Mouse (Mus musculus): ENCODE results near the gene Dnajc17. TPM values are rescaled to one million over a fixed set of nuclear protein-coding genes. Genes with fewer than 3 reads are reported as not detected.

Dnajc17 gene
- total RNA-seq, 2 experiments from 2014 or later: 16.9 to 18.8 TPM

DNA sequence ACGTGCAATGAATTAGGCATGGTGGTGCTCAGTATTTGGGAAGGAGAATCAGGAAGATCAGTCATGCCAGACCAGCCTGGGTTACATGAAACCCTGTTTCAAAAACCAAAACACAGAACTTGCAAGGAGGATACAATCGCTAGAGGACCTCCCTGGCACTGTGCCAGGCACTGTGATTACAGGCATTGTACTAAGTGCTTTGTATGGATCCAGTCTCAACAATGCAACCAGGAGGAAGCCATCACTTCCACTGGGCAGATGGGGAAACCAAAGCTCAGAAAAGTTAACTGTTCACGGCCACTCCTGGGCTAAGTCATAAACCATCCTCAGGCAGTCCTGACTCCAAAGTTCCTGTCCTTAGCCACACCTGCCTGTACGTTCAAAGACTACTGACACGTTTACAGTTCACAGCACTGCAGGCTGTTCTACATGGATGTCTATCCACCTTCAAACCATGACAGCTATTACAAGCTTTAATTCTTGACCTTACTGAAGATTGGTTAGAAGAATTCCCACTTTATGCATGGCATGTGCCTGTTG, 5.6 kb downstream of the Dnajc17 start:
- no peak for DNase-seq (ENCODE audit: low spot score in 2 of 2)

DNA sequence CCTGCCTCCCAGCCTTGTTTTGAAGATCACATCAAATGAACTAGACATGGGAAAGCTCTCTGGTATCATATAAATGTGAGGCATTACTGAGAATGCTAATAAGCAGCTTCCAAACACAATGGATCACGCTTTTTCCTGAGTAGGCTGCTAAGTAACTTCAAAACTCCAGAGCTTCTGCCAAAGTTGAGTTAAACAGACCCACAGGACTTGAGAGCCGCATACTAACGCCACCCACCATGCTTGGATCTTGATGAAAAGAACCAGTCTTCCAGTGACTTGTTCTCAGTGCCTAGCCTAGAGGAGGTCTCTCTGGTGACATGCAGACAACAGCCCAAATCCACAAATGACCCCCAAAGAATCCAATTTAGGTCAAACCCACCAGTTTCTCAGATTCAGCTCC, 9.7 kb downstream of the Dnajc17 start:
- no peak for DNase-seq (ENCODE audit: low spot score in 2 of 2)

DNA sequence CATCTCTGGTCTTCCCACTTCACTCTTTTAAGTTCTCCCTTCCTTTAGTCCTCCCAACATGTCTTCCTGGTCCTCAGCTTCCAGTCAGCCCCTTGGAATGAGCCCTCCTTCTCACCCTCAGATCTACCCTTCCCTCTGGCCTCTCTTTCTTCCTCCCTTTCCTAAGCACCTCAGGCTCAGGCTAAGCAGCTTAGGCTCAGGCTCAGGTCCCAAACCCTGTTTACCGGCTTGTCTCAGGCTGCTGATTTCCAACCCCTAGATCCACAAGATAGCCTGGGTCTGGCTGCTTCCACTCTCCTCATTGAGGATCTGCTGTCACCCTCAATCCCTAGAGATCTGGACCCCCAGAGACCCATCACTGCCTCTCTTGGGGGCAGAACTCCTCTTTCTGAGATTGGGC, 10.5 kb downstream of the Dnajc17 start:
- DNase-seq (ENCODE audit: low spot score in 2 of 2): no peak

DNA sequence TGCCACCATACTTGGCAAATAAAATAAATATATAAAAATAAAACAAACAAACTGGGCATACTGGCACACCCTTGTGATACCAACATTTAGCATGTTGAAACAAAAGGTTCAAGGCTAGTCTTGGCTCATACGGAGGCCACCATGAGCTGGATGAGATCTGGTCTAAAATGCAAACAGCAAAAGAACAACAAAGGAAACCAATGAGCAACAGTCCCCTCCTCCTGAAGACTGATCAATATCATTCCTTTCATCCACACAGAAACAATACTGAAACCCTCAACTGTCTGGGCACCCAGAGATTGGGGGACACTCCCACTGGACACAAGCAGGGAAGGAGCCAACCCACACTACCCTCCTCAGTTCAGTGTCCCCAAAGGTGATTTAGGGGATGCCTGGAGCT, 11.1 kb downstream of the Dnajc17 start:
- DNase-seq (ENCODE audit: low spot score in 2 of 2): no peak

DNA sequence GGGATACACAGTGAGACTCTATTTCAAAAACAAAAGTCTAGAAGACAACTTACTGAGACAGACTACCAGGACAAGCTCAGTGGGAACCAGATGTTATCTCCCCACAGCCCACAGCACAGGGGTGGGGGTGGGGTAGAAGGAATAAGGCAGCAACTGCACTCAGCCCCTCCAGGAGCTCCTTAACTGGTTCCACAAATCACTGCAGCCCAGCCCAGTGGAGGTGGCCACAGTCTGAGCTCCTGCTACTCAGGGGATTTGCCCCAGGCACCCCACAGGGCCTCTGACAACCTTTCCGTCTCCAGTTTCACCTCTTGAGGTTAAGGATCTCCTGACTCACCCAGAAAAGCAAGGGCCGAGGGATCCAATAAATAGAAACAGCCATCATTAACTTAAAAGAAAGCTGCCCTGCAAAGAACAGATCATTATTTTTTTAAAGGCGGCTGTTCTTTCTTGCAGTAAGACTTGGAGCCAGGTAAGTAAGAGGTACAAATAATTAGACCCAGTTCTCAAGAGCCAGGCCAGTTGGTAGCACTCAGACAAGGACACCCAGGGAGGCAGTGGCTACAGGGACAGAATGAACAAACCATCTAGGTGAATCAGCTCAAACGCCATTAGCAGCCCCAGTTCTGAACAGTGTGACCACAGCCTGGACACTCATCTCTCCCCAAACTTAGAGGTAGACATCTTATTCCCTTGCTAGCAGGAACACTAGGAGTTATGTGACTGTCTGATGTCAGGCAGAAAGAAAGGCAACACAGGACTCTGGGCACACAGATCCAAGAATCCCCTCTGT, 12.1 kb downstream of the Dnajc17 start:
- DNase-seq (ENCODE audit: low spot score in 2 of 2): no peak

DNA sequence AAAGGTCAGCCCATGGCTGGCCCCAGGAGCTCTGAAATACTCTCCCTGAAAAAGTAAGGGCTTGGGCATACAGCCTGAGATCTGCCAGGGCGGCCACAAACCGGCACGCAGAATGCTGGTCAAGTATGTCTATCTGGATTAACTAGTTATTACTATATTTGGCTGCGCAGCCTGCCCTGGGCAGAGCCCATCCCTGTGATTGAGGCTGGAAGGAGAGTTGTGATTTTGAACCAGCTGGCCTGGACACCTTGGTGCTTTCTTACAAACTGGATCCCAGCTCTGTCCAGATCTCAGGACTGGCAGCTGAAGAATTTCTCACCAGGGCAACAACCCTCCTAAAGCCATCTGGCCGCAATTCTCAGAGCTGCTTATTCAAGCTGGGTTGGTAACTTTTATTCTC, 14.5 kb downstream of the Dnajc17 start:
- no peak for DNase-seq (ENCODE audit: low spot score in 2 of 2)

DNA sequence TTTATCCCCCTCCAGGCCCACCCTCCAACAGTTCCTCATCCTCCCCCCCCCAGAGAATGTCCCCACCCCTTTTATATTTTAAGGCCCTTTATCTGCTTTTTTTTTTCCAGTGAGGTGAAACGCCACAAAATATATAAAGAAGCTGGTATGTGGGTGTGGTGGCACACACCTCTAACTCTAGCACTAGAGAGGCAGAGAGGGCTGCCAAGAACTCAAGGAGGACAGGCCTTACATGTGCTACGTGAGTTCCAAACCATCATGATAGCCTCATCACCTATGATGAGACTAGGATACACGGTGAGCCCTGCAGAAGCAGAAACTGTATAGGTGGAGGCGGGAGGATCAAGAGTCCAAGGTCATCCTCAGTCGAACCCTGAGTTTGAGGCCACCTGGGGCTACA, 17.6 kb downstream of the Dnajc17 start:
- no peak for DNase-seq (ENCODE audit: low spot score in 2 of 2)

DNA sequence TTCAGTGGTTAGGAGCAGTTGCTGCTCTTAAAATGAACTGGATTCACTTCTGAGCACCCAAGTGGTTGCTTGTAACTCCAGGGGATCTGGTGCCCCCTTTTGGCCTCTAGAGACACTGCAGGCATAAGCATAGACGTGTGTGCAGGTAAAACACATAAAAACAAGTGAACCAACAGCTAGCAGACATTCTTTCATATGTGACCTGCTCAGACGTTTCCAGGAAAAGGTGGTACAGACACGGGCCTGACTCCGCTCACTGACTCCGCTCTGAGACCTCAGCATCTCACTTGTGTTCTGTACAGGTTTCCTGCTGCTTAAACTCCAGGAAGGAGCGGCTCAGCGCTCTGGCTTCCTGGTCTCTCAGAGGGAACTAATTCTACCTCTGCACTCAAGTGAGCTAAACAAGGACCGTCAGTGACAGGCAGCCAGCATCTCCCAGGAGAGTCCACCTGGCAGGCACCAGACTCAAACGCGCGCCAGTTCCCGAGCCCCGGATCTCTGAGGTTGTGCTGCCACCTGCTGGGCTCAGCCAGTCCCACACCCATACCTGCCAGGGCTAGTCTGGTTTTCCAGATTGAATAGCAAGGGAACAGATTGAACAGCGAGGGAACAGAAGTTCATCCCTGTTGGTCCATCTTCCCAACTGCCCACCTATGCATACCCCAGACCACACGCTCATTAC, 19.4 kb downstream of the Dnajc17 start:
- DNase-seq (ENCODE audit: low spot score in 2 of 2): peak; percentile 80 to 85

DNA sequence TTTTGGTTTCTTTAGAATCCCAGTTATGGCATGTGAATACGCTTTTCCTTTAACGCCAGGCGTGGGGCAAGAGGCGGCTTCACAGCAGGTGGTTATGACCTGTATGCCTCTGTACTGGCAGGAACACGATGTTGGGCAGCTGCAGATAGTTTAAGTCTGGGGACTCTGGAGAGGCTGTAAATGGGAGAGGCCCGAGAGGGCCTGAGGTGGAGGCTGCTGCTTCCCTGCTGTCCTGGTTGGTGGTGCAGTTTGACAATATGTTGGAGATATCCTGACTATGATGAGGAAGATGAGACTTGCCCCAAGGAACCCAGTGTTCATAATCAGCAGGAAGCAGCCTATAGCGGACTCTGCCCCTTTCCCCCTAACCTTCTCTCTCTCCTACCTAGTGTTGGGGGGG, 25.7 kb downstream of the Dnajc17 start:
- DNase-seq (ENCODE audit: low spot score in 2 of 2): no peak

DNA sequence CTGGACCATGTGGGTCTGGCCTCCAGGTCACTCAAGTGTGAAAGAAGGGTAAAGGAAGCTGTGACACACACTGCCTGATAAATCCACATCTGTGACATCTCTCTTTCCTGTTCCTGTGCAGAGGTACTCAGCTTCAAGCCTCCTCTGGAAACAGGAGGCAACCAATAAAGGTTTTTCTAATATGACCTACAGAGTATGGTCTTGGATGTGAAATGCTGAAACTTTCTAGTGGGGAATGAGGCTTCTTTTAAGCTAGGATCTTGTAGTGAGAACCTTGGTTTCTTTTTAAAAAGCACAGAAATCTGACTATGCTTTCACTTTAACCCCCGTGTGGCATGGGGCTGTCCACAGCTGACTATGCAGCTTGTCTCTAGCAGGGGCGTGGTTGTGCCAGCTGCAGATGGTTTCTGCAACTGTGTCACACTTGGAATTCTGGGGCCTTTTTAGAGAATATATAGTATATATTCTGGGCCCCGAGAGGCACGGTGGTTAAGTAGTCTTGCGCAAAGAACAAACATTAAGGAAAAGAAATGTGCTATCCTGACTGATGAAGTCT, 31.1 kb downstream of the Dnajc17 start:
- no peak for DNase-seq (ENCODE audit: low spot score in 2 of 2)

DNA sequence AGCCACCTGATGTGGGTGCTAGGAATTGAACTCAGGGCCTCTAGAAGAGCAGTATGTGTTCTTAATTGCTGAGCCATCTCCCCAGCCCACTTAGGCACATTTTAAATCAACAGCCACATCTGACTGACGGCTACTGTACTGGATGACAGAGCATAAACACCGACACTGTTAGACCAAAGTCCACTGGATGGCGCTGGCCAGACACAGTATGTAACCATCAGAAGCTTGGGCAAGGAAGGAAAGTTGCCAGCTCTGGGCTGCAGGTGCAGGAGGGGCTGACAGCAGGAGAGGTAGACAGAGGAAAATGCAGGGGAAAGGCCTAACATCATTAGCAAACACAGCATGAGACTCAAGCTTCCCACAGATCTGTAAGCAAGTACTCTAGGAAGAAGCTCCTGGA, 31.8 kb downstream of the Dnajc17 start:
- no peak for DNase-seq (ENCODE audit: low spot score in 2 of 2)

DNA sequence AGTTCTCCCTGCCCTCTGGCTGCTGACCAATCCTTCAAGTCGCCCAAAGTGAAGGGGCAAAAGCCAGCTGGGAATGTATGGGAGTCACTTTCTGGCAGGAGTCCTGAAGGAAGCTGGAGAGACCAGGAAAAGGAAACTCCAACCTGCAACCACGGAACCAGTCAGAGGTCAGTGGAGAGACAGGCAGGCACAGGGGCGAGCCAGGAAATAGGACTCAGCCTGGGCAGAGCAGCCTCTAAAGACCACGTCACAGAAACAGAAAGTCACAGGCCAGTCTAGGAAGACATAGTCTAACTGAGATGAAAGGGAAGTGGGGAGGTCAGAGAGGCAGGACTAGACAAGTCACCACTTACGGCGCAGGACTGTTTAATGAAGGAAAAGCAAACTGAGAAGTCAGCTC, 33.0 kb downstream of the Dnajc17 start:
- no peak for DNase-seq (ENCODE audit: low spot score in 2 of 2)

DNA sequence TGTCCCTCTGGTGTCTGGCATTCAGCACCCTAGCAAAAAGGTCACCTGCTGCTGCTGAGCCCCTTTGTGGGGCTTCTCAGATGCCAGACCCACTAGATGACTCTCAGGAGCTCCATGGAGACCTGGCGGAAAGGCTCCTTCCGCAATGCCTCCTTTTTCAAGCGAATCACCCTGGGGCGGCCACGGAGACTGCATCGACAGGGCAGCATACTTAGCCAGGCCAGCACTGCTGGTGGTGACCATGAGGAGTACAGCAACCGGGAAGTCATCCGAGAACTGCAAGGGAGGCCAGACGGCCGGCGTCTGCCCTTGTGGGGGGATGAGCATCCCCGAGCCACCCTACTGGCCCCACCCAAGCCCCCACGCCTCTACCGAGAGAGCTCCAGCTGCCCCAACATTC, 33.7 kb downstream of the Dnajc17 start:
- DNase-seq (ENCODE audit: low spot score in 2 of 2): no peak

DNA sequence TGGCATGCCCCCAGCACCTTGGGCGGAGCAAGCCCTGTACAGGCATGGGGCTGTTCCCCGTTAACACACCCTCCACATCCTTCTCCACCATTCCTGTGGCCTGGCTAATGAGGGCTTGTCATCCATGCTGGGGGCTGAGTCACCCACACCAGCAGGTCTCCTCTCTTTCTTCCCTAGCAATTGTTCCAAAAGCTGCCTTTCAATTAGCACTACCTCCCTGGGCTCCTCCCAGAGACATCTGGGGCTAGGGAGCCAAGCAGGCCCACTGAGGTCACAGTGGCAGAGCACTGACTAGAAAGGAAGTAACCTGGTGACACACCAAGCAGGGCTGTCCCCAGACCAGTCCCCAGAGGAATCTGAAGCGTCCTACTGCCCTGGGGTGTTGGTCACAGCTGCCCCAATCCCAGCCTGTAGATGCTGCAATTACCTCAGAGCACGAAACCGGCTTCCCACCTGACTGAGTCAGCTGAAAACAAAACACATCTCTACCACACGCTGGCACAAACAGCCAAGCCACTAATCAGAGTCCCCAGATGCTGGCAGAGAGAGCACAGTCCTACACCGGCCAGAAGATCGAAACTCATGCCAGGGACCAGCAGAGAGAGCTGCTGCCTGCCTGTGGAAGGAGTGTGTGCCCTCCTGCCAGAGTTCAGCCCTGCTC, 34.5 kb downstream of the Dnajc17 start, which contains the start of gene Gm14137:
TSS of gene Gm14137 (plus strand) at position 519 of the 661 bp plus-strand sequence.
- no peak for DNase-seq (ENCODE audit: low spot score in 2 of 2)

DNA sequence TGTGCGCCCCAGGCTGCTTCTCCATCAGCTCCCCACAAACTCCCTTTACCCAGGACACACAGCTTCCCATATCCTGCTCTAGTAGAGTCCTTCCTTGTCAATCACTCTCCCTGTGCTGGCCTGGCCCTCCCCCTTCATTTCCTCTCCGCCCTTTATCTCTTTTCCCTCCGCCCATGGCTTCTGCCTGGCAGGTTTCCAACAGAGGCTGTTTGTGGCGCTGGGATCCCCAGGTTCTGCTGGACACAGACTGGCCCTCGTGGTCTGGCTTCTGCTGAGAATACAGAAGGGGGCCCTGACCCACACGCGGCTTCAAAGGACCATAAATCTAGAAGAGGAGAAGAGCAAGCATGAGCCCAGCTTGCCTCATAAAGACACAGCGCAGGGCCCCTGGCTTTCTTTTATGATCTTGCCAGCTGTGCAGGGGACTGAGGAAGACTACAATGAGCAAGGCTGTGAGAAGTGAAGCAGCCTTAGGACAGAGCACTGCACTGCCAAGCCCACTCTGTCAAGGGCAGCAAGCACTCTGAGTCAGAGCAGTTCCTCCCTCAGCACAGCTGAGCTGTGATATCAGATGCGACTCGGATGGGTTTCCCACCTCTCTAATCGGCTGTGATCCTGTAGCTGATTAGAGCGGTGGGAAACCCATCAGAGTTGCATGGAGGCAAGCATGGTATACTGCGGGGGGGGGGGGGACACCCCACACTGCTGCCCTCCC, 35.6 kb downstream of the Dnajc17 start:
- peak in 1 of 2 experiments; percentile 44 for DNase-seq (ENCODE audit: low spot score in 2 of 2)

DNA sequence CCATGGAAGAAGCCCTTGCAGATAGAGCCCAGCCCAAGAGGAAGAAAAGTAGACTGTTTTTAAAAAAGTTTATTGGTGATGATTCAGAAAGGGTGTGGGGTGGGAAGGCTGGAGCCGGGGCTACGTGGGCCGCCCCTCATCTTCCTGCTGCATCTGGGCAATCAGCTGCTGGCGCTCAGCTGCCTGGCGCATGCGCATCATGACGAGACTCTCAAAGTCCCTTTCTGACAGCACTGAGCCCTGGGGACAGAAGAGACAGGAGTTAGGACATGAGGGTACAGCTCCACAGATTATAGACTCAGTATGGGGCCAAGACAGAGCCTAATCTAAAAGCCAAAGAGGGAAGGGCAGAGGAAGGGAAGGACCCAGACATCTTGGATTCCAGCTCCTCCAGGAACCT, 36.1 kb downstream of the Dnajc17 start:
- DNase-seq (ENCODE audit: low spot score in 2 of 2): no peak

DNA sequence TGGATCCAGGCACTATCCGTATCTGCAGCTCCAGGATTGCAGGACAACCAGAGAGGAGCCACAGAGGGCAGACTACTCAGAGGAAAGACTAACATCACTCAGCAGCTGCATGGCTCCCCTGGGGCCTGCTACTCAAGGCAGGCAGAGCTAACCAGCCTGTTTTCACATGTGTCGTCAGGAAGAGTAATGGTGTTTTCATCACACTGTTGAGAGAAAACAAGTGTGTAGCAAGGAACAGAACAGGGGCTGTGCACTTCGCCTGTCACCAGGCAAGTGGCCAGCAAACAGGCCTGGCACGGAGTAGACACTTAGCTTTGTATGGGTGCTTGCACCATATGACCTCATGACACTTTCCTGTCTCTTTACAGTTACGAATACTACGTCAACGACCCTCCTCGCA, 37.0 kb downstream of the Dnajc17 start:
- no peak for DNase-seq (ENCODE audit: low spot score in 2 of 2)

DNA sequence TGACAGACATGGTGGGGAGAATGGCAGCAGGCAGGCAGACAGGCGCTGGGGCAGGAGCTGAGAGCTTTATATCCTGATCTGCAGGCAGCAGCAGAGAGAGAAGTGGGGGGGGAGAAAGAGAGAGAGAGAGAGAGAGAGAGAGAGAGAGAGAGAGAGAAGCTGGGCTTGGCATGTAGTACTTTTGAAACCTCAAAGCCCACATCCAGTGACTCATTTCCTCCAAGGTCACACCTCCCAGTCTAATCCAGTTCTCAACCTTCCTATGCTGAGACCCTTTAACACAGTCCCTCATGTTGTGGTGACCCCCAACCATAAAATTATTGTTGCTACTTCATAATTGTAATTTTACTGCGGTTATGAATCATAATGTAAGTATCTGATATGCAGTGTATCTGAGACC, 38.3 kb downstream of the Dnajc17 start:
- DNase-seq (ENCODE audit: low spot score in 2 of 2): no peak

DNA sequence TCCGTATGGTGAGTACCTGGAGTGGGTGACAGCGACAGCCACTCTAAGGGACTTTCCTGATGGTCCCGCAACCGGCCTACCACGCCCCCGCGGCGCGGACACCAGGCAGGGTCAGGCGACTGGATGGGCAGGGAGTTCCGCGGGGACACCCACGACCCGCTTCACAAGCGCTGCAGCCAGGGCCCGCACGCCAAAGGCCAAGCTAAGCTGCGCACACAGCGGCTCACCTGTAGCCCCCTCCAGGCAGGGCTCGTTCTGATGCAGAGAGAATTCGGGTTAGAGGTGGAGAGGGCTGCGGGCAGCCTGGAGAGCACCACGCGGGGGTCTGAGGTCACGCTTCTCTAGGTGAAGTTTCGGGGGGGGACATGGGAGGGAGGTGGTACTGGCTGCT, 40.7 kb downstream of the Dnajc17 start:
- DNase-seq (ENCODE audit: low spot score in 2 of 2): no peak

DNA sequence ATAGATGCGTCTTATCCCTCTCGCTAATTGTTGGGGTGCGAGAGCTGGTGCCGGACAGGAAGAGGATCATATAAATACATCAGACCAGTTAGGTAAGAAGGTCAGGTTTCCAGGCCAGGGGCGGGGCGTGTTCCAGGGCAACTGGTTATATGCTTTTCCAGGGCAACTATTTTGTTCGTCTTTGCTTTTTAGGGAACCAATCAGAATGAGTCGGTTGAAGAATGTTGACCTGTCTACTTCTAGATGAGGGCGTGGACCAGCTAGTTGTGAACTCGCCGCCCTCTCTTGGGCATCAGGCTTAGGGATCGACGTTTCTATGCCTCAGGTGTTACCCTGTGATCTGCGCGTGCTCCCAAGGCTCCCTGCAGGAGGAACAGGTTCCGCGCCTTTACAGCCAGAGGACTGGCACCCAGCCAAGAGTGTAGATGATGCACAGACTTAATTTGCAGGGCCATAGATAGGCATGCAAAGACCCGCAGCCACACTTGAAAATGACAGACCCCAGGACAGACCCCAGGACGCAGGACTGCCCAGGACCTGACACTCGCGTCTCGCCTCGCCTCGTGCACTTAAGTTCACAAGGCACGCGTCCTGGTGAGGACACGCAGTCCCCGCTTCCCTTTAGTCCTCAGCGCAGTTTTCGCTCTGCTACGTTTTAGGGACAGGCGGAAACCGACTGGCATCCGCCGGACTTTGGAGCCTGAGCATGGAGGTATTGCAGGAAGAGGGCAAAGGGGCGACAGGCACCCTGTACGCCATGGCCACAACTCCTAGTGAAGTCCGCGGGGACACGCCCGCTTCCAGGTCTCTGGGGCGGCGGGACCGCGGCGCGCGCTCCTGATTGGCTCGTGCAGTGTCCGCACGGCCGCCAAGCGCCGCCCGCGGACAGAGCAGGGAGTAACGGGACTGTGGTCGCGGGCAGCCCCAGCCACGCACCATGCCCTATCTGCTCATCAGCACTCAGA, 41.4 kb downstream of the Dnajc17 start, which contains the start of gene Gchfr:
TSS of gene Gchfr (plus strand) at position 873 of the 965 bp plus-strand sequence.
- DNase-seq (ENCODE audit: low spot score in 2 of 2): peak in 1 of 2 experiments; percentile 13
